Mouse (Mus musculus) frontal cortex, postnatal 10 days (tissue): Measurements from ENCODE around the gene Ncs1.

Source experiments
- DNase-seq, 2 experiments: peaks; one replicate each; pipeline ENCODE4 v3.0.0; 2022; ENCODE audit warnings: low spot score in 2 of 2, mixed read lengths in 1 of 2

The Ncs1 gene

DNA sequence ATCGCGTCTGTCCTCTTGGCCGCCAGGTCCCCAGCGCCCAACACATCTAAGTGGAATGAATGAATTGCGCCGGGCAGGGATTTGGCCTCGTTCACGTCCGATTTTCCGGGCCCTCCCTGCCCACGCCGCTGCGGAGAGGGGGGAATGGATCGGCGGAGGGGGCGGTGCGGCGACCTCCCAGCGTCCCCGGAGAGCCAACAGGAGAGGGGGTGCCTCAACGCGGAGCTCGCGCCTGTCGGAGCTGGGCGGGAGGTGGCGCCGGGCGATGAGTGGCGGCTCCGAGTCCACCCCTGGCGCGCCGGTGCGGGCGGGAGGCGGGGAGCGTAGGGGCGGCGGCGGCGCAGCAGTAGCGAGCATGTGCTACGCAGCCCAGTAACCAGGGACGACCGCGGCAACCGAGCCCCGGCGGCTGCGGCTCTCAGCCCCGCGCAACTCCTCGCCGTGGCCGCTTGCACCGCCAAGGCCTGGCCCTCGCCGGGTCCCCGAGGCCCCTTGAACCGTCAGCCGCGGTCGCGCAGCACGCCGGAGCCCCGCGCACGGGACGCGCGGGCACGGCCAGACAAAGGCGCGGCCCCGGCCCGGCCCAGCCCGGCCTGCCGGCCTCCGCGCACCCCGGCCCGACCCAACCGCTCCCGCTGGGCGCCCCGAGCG is at the start of gene Ncs1:
Ncs1 (plus strand) TSS at position 333 of the 651 bp plus-strand sequence.
- peak; percentile 79 to 87 for DNase-seq

DNA sequence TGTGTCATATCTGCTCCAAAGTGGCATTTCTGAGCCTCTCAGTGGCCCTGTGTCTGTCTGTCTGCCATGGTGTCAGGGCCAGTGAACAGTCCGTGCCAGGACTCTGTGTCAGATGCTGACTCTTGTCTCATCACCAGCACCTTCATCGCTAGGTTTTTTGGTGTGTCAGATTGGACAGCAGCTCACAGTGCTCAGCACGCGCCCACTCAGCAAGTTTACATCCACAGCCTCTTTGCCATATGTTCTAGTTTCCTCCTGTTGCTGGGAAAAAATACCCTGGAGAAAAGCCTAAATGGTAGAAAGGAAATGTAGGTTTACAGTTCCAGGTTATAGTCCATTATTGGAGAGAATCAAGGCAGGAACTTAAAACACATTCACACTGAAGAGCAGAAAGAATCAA is 47.0 kb upstream of the Ncs1 start:
- no peak for DNase-seq

DNA sequence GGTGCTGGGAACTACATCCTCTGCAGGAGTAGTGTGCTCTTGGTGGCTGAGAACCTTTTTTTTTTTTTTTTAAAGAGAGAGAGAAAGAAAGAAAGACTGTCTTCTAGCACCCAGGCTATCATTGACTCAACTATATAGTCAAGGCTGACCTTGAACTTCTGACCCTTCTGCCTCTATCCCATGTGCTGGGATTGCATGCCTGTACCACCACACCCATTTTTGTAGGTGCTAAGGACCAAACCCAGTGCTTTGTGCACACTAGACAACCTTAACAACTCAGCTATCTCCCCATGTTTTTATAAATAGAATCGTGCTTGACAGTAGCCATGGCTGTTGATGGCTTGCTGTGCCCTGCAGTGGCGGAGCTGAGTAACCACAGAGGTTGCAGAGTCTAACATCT is 45.6 kb upstream of the Ncs1 start:
- DNase-seq, result no peak

DNA sequence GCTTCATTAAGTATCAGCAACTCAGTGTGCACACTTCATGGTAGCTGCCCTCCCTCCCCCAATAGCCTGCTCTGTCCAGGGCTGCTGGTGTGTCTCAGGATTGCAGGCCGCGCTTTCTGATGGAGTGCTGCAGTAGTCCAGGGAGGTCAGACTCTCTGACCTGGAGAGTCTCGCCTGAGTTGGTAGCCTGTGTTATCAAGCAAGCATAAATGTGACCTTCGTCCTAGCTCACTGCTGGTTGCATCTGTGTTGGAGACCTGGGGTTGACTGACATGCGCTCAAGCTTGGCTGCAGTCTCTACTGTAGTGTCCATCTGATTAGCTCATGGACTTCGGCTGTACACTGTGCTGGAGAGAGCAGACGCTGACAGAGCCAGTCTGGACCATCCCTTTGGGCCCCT is 43.8 kb upstream of the Ncs1 start:
- DNase-seq, result no peak

DNA sequence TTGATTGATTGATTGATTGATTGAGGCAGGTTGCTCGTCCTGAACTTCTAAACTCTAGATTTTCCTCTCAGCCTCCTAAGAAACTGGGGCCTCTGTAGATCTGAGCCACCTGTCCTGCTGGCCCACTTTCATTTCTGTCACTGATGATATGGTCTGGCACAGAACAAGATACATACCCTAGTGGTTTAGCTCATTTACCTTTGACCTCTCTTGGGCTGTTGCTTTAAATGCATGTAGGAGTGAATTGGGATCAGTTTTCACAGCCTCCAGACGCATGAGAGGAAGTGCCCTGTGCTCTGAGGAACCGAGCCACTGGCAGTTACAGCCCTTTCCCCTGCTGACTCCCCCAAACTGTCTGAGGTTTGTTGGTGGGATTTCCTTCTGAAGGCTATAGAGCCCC is 43.3 kb upstream of the Ncs1 start:
- no peak for DNase-seq

DNA sequence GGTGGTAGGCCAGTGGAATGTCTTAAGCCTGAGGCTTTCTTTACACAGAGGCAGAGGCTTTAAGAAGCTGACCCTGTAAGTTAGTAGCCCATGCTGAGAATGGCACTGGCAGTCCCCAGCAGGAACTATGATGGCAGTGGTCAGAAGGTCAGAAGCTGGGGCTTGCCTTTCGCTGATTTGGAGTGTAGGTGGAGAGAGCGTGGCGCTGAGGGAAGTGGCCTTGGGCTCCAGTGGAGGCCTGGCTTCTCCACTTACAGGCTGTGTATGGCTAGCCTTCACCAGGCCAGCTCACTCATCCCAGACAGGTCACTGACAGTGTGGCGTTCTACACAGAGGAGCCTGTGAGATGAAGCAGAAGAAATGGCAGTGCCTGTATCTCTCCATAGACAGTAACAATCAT is 42.7 kb upstream of the Ncs1 start:
- no peak for DNase-seq

DNA sequence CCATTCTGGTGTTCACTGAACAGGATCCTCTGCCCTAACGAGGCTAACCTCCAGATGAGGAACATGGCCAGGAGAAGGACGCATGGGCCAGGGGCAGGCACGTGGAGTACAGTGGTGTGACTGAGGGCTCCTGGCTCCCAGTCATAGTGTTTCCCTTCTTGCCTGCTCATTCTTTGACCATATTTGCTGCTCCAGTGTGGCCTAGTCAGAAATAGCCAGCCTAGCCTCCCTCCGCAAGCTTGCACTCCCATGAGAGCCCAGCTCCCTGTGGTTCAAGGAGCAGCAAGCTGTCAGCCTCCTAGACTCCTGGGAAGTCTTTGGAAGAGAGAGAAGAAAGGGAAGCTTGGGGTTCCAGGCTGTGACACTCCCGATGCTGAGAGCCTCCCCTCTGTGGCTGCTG is 40.9 kb upstream of the Ncs1 start:
- no peak for DNase-seq

DNA sequence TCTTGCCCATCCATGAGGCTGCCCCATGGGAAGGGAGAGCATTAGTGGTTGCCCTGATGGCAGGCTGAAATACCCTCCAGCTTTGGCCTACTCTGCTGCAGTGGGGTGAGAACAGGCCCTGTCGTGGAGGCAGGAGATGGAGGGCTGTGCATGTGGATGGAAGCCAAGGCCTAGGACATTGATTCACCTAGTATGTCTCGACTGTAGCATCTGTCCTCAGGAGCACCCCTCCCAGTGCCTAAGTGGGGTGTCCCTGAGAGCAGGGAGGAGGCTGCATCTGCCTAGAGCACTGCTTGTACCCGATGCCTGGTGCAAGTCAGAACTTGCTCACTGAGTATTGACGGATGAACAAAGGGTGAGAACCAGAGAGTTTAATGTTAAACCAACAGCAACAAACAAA is 39.4 kb upstream of the Ncs1 start:
- DNase-seq, result no peak

DNA sequence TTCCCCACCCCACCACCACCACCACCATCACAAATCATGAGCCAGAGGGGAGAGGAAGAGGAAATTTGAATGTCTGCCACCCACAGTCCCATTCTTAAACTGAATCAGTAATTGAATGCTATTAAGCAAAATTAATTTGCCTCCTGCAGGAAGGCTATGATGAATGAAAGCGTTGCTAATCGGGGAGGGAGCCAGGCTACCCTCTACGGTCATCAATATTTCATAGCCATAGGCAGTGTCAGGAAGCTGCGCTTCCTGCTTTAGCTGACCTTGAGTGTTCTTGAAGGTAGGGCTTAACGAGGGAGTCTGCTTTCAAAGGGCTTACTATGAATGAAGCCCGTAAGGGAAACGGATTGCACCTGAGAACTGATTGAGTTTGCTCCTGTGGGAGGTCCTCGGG is 38.7 kb upstream of the Ncs1 start:
- no peak for DNase-seq

DNA sequence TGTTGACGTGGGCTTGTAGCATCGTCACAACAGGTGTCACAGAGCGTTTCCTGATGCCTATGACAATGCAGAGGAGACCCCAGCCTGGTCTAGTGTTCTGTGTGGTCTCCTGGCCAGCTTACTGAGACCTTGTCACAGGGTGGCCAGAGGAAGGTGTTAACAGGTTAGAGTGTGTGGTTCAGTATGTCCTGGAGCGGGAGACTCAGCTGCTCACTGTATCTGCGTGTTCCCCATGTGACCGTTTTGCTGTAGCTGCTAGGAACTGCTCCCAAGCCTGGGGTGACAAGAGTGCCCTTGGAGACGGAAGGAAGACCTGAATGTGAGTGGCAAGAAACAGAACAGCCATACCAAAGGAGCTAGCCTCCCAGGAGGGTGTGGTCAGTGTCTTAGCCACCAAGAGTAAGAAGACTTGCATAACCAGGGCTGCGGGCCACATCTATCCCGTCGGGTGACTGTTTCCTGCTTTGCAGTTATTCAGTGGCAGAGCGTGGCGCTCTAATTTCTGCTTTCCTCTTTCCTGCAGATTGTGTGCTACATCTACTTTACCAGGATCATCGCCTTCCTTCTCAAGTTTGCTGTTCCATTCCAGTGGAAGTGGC is 37.0 kb upstream of the Ncs1 start:
- no peak for DNase-seq

DNA sequence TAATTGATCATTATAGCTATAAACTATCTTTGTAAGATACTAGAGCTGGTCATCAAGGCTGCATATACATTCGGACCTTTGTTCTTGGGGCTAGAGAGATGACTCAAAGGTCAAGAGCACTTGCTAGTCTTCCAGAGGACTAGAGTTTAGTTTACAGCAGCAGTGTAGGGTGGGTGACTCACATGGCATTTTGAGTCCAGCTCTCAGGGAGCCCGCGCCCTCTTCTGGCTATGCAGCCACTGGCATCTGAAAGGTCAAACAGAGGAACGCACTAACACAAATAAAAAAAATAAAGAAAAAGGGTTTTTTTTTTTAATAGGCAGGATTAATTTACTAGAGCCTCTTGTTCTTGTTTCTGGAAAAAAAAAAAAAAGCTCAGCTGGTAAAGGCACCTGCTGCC is 36.1 kb upstream of the Ncs1 start:
- no peak for DNase-seq

DNA sequence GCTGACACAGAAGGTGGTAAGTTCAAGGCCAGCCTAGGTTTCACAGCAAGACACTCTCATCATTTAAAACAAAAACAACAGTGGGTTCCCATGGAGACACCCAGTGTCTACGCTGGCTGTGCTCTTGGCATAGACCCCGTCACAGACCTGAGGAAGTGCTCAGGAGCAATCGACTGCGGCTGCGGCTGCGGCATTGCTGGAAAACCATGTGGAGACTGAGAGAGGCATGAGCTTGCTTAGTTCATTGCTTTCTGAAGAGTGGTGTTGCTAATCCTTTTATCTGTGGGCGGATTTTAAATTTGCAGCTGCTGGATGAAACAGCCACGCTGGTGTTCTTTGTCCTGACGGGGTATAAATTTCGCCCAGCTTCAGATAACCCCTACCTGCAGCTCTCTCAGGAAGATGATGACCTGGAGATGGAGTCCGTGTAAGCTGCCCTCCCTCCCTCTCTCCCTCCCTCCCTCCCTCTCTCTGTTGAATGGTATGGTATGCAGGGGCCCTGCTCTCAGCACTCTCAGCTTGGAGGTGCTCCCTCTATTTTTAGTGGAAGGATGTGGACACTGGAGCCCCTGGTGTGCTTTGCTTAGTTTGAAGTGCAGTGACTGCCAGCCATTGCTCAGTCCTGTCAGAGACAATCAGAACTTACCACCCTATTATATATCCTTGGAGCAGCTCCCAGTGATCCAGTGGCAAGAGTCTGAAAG is 35.3 kb upstream of the Ncs1 start:
- DNase-seq, result no peak

DNA sequence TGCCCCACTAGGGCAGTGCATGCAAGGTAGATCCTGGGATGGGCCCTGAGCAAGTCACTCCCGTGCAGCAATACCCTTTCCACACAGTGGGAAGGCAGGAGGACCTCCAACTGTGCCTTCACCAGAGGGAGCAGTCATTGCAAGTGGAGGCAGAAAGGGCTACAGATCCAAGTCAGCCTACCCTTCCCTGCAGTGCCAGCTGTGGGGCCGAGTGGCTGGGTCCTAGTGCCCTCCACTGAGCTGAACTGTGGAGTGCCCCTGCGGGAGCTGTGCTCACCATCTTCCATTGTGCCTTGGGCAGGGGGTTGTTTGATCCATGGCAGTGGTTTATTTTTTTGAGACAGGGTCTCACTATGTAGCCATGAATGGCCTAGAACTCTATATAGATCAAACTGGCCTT is 34.4 kb upstream of the Ncs1 start:
- no peak for DNase-seq

DNA sequence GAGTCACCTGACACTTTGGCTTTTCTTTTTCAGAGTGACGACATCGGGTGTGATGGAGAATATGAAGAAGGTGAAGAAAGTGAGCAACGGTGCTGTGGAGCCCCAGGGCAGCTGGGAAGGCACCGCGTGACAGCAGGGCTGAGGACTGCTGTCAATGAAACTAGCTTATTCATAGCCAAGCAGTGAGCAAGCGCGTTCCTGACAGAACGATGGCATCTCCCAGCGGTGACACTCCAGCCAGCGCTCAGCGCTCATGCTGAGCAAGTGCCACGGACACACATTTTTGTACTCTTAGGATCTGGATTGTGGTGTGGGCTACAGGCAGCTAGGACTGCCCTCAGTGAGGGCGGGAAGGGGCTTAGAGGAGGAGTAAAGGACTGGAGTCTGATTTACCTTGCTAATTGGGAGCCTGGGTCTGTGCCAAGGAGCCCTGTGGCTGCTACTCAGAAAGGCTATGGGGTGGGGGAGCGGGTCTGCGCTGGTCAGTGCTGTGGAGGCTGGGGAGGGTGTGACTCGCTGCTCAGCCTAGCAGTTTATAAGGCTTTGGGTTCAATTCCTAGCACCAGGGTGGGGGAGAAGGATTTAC is 31.3 kb upstream of the Ncs1 start:
- no peak for DNase-seq

DNA sequence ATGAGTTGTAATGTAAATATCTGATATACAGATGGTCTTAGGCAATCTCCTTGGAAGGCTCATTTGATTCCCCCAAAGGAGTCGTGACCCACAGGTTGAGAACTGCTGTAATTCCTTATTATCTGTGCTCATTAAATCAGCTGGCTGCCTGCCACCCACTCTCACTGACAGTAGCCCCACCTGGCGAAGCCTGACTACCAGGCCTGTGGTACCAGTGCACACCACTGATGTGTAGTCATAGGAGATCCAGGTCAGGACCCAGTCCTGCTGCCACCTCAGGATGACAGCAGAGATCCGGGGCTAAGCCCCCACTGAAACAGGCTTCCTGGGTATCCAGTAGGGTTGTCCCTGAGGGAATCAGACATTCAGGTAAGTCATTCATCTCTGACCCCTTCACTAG is 27.0 kb upstream of the Ncs1 start:
- no peak for DNase-seq

DNA sequence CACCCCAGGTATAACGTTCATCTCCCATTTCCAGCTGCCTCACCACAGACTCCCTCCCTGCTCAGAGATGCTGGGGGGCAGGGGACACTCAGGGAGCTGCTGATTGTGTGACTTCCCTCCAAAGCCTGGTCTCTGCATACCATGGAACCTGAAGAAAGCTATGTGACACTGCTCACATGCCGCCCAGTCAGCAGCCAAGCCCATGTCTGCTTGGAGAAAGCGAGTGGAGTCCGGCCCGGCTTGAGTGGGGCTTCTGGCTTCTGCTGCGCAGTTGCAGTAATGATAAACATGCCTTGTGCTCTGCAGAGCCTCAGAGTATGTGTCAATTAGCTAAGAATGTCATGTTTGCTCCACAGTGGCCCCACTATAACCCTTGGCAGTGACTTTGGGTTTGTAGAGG is 26.2 kb upstream of the Ncs1 start:
- DNase-seq, result no peak

DNA sequence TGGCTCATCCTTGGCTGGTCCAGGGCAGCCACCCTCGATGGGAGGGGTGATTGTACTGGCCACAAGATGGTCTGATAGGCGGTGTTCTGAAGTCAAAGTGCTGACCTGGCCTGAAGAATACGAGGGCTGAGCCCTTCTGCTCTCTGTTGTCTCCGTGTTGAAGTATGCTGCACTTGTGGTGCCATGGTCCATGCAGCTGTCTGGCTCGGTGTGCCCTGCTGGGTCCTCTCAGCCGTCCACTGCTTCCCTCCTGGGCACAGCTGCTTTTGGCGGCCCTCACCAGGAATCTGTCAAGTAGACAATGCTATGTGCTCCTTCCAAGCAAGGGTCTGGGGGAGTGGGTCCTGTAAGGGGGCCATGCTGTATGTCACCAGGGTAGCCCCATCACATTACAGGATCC is 24.8 kb upstream of the Ncs1 start:
- DNase-seq, result no peak

DNA sequence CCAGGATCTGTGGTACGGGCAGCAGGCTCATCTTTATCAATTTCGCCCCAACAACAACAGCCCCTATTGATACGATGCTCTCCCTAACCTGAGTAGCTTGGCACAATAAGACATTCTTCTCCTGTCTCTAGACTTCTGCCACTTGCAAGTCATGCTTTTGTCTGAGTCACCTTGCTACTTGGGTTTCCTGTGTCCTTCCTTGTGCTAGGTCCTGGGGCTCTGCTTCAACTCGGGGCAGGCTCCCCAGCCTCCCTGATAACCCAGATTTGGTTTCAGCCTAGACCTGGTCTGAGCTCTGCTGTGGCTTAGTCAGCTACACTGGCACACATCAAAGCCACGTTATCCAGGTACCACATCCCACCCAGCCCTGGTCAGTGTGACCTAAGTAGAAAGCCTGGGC is 24.0 kb upstream of the Ncs1 start:
- no peak for DNase-seq

DNA sequence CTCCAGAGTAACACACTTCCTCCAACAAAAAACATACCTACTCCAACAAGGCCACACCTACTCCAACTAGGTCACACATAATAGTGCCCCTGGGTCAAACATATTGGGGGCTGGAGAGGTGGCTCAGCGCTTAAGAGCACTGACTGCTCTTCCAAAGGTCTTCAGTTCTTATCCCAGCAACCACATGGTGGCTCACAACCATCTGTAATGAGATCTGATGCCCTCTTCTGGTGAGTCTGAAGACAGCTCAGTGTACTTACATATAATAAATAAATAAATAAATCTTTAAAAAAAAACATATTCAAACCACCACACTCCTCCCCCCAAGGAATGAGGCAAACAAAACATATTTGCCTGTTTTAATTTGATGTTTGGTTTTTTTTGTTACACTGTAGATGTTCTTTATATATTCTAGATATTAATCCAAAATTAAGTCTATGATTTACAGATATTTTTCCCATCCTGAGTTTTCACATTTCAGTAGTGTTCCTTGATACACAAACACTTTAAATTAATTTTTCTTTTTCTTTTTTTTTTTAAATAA is 16.8 kb upstream of the Ncs1 start:
- no peak for DNase-seq

DNA sequence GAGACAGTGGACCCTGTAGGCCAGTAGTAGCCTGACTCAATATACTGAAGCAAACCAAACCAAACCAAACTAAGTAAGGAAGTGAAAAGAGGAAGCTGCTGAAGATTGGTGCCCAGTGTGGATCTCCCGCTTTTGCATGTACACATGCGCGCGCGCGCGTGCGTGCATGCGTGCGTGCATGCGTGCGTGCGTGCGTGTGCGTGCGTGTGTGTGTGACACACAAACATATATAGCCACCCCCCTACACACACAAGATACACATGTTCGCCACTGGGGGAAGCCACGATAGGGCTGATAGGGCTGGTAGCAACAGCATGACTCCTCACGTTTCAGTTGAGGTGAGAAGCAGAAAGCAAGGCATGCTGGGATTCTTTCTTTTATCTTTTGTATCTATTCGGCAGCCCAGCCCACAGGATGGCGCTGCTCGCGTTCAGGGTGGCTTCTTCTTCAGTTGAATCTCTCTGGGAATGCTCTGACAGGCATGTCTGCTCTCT is 6.4 kb upstream of the Ncs1 start:
- DNase-seq, result no peak

DNA sequence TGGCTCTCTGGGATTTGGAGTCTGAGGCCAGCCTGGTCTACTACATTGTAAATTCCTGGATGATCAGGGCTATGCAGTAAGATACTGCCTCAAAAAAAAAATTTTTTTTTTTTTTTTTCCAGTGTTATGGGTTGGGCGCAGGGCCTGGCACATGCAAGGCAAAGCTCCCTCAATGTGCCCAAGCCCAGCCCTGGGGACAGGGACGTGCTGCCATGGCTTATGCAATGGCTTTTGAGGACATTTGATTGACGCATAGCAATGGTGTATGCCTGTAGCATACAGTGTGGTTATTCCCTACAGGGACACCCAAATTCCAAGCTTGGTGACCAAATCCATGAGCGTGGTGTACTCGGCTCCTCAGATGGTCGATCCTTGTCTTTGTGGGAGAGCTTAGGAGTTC is 5.8 kb upstream of the Ncs1 start:
- DNase-seq, result no peak

DNA sequence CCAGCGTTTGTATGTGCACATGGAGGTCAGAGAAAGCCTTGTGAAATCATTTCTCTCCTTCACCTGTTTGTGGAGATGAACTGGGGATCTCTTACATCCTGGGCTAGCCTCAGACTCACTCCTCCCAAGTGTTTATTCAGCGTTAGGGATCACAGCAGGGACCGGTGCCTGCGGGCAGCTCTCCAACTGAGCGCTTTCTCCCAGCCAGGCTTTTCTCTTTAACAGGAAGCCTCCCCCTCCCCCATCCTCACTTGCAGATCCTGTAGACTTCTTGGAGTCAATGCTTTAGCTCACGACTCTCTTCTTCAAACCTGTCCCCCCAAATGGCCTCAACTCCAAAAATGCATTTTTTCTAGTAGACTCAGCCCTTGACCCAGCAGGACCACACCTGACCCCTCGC is 4.0 kb upstream of the Ncs1 start:
- no peak for DNase-seq

DNA sequence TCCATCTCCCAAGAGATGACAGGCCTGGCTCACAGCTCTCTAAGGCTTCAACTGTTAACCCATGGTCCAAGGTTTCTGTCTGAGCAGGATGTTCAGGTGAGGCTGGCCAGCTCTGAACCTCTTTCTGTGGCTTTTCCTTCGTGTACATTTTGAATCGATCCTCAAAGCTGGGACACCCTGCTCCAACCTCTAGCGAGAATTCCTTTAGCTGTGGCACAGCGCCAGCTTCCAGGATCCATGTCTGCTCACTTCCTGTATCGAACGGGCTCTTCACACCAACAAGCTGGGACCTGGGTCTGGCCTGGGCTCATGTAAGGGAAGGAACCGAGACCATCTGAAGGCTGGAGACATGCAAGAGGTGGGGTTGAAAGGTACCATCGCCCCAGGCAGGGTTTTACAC is 1.4 kb upstream of the Ncs1 start:
- no peak for DNase-seq
